Mouse (Mus musculus) kidney, postnatal 0 days (tissue): ENCODE data around the gene Tesk1. TPM values are rescaled to one million over a fixed set of nuclear protein-coding genes. Genes with fewer than 3 reads are reported as not detected.

Experiments used
- ATAC-seq: fragments of 200-750 bp; cut with Nextera tagmentation; replicated peaks from 2 replicates; pipeline ENCODE4 v1.8.0; 2017; ENCODE audit warnings: low read depth, moderate number of reproducible peaks, moderate TSS enrichment, moderate library complexity; ENCODE audit not compliant: low FRiP score
- DNase-seq: peaks from one replicate; pipeline ENCODE4 v3.0.0-alpha.2; 2016; ENCODE audit warnings: low spot score
- H3K27ac ChIP-seq: fragments of 300-500 bp; sonication (generic); 2 replicates; pipeline ENCODE4 v1.5.1; 2014; ENCODE audit warnings: mild to moderate bottlenecking
- H3K27me3 ChIP-seq: fragments of 300-500 bp; sonication (generic); 2 replicates; pipeline ENCODE4 v1.6.1; 2014; ENCODE audit warnings: low read length, mixed read lengths; ENCODE audit not compliant: insufficient read depth
- H3K36me3 ChIP-seq: fragments of 300-500 bp; sonication (generic); 2 replicates; pipeline ENCODE4 v1.6.1; 2014; ENCODE audit warnings: low read length, mixed read lengths; ENCODE audit not compliant: insufficient read depth
- H3K4me1 ChIP-seq: fragments of 300-500 bp; sonication (generic); replicated peaks from 2 replicates; pipeline ENCODE4 v1.6.1; 2014; ENCODE audit warnings: antibody characterized with exemption, low read length, mixed read lengths; ENCODE audit not compliant: insufficient read depth
- H3K4me2 ChIP-seq: fragments of 300-500 bp; sonication (generic); 2 replicates; pipeline ENCODE4 v1.6.1; 2014; ENCODE audit warnings: mild to moderate bottlenecking, low read length, moderate library complexity, mixed read lengths
- H3K4me3 ChIP-seq: fragments of 300-500 bp; sonication (generic); replicated peaks from 2 replicates; pipeline ENCODE4 v1.5.1; 2014; ENCODE audit warnings: low read depth, low read length
- H3K9ac ChIP-seq: fragments of 300-500 bp; sonication (generic); 2 replicates; pipeline ENCODE4 v1.6.1; 2014; ENCODE audit warnings: low read depth, low read length
- H3K9me3 ChIP-seq: fragments of 300-500 bp; sonication (generic); replicated peaks from 2 replicates; pipeline ENCODE4 v1.6.1; 2016; ENCODE audit warnings: low read length, inconsistent platforms, mixed read lengths
- CTCF ChIP-seq: IDR thresholded peaks from 2 replicates; pipeline ENCODE4 v1.5.1; 2016; ENCODE audit warnings: antibody characterized with exemption, low read depth, mild to moderate bottlenecking, moderate library complexity
- WGBS: fragments of 180-500 bp; shearing (Covaris S2); extraction: QIAGEN DNeasy Blood & Tissue Kit; methylation state at CpG from one replicate; pipeline ENCODE4 v1.1.7; 2014; 5-methylcytosine and 5-hydroxymethylcytosine counted together
- polyA plus RNA-seq: library from polyadenylated mRNA; unstranded; fragments of >200 nt; fragmentation: Nextera tagmentation; extraction: Ambion mirVana; gene quantifications from 2 replicates; pipeline ENCODE4 v1.2.1, GENCODE M21; 2015

Gene Tesk1
- polyA plus RNA-seq, 1 experiment from 2014 or later, result 9.1 TPM

GRCm38 (mm10) chr4:43417269-43418062 lies 24.3 kb upstream of the Tesk1 start:
- no peak overlapping the region for H3K9ac ChIP-seq
- no peak overlapping the region for H3K4me2 ChIP-seq
- TF ChIP-seq CTCF, result no peak
- ATAC-seq, result peak; percentile 67
- H3K9me3 ChIP-seq, result no peaks in the 10 kb centered on the region
- peak overlapping the region; percentile 79 for H3K27ac ChIP-seq
- H3K4me1 ChIP-seq, result peaks cover 36% of the 10 kb centered on the region
- WGBS, result 41% methylated on average over 16 of the region's 16 CpGs
- no peak overlapping the region for H3K4me3 ChIP-seq
- peak; percentile 85 for DNase-seq
- H3K27me3 ChIP-seq, result no peaks in the 10 kb centered on the region
- H3K36me3 ChIP-seq, result peaks cover 32% of the 10 kb centered on the region

GRCm38 (mm10) chr4:43418450-43418849 lies 23.3 kb upstream of the Tesk1 start:
- 65% methylated on average over 4 of the region's 4 CpGs for WGBS
- peak overlapping the region; percentile 79 for H3K27ac ChIP-seq

GRCm38 (mm10) chr4:43418973-43419656 lies 22.6 kb upstream of the Tesk1 start:
- peaks cover 44% of the 10 kb centered on the region for H3K36me3 ChIP-seq
- H3K27ac ChIP-seq, result peak overlapping the region; percentile 38; the same call in 1 of the 2 replicates
- no peaks in the 10 kb centered on the region for H3K27me3 ChIP-seq
- TF ChIP-seq CTCF, result no peak; the same call in 1 of the 2 replicates
- WGBS, result 44% methylated on average over 15 of the region's 15 CpGs
- ATAC-seq, result no peak
- no peak overlapping the region for H3K4me3 ChIP-seq
- no peak overlapping the region for H3K9ac ChIP-seq
- H3K4me1 ChIP-seq, result peaks cover 36% of the 10 kb centered on the region
- no peaks in the 10 kb centered on the region for H3K9me3 ChIP-seq
- peak overlapping the region; percentile 10; the same call in 1 of the 2 replicates for H3K4me2 ChIP-seq
- DNase-seq, result peak; percentile 67

More at GRCm38 (mm10) chr4:43418450-43418849, 23.3 kb upstream of the Tesk1 start:
- Histone ChIP-seq H3K4me2 (peak overlapping the region; percentile 10; the same call in 1 of the 2 replicates), H3K27me3 (no peaks in the 10 kb centered on the region), H3K36me3 (peaks cover 39% of the 10 kb centered on the region), H3K4me1 (peaks cover 36% of the 10 kb centered on the region), H3K9me3 (no peaks in the 10 kb centered on the region), H3K9ac (no peak overlapping the region), H3K4me3 (no peak overlapping the region)
- TF ChIP-seq CTCF, result no peak
- ATAC-seq (no peak), DNase-seq (no peak)

GRCm38 (mm10) chr4:43419801-43420281 lies 21.9 kb upstream of the Tesk1 start:
- H3K27me3 ChIP-seq, result no peaks in the 10 kb centered on the region
- peaks cover 36% of the 10 kb centered on the region for H3K4me1 ChIP-seq
- no peak overlapping the region for H3K9ac ChIP-seq
- no peak overlapping the region for H3K4me3 ChIP-seq
- DNase-seq (no peak), ATAC-seq (no peak)
- H3K36me3 ChIP-seq, result peaks cover 51% of the 10 kb centered on the region
- H3K27ac ChIP-seq, result peak overlapping the region; percentile 38; the same call in 1 of the 2 replicates
- WGBS, result 43% methylated on average over 9 of the region's 9 CpGs
- no peaks in the 10 kb centered on the region for H3K9me3 ChIP-seq
- TF ChIP-seq CTCF, result no peak
- H3K4me2 ChIP-seq, result no peak overlapping the region

- no peak overlapping the region for H3K4me2 ChIP-seq
- H3K9ac ChIP-seq, result no peak overlapping the region
- H3K27me3 ChIP-seq, result no peaks in the 10 kb centered on the region
- no peak overlapping the region for H3K4me3 ChIP-seq
- no peaks in the 10 kb centered on the region for H3K9me3 ChIP-seq
- peak; percentile 97 for TF ChIP-seq CTCF
- ATAC-seq (0 out of 2 replicates have a peak, but pooled peaks have one; percentile 0), DNase-seq (peak; percentile 94)
- H3K4me1 ChIP-seq, result peaks cover 36% of the 10 kb centered on the region
- H3K27ac ChIP-seq, result peak overlapping the region; percentile 38; the same call in 1 of the 2 replicates
- WGBS, result 2% methylated on average over 6 of the region's 6 CpGs
- peaks cover 46% of the 10 kb centered on the region for H3K36me3 ChIP-seq
These were observed 21.4 kb upstream of the Tesk1 start for GRCm38 (mm10) chr4:43420305-43420704.

GRCm38 (mm10) chr4:43421632-43422240 lies 20.0 kb upstream of the Tesk1 start:
- WGBS, result 83% methylated on average over 28 of the region's 28 CpGs
- DNase-seq, result no peak
- ATAC-seq, result no peak
- Histone ChIP-seq H3K27ac (no peak overlapping the region), H3K4me1 (peaks cover 31% of the 10 kb centered on the region), H3K4me2 (no peak overlapping the region), H3K9me3 (no peaks in the 10 kb centered on the region), H3K4me3 (no peak overlapping the region), H3K27me3 (no peaks in the 10 kb centered on the region), H3K9ac (no peak overlapping the region), H3K36me3 (peaks cover 41% of the 10 kb centered on the region)
- no peak for TF ChIP-seq CTCF
